Mouse (Mus musculus): ENCODE measurements around the gene Pds5a.

- TF ChIP-seq GABPA (IDR thresholded peaks at IDR 0.05; ENCODE audit: low read depth, low read length) = no peak
- TF ChIP-seq ZMIZ1 (IDR thresholded peaks at IDR 0.05; ENCODE audit: low read depth, low read length) = no peak
- TF ChIP-seq POLR2A (IDR thresholded peaks at IDR 0.05; ENCODE audit: control insufficient read depth in 1 of 2, insufficient read depth in 1 of 2, low read depth in 1 of 2, low read length in 2 of 2, poor library complexity in 1 of 2) = no peak
- TF ChIP-seq TAL1 (IDR thresholded peaks at IDR 0.05; ENCODE audit: low read length) = no peak
- no peak for TF ChIP-seq ZNF384 (IDR thresholded peaks at IDR 0.05; ENCODE audit: low read depth, low read length)
- TF ChIP-seq CTCF (IDR thresholded peaks at IDR 0.05 in 2 of 3, conservative IDR thresholded peaks at IDR 0.05 in 1 of 3; ENCODE audit: control insufficient read depth in 1 of 3, insufficient read depth in 1 of 3, low read depth in 2 of 3, low read length in 3 of 3, poor library complexity in 1 of 3, severe bottlenecking in 1 of 3) = no peak
- no peak; the same call in 1 of the 2 replicates for TF ChIP-seq MAZ (IDR thresholded peaks at IDR 0.05; ENCODE audit: low read depth, low read length)
- TF ChIP-seq CHD2 (IDR thresholded peaks at IDR 0.05; ENCODE audit: low read length) = no peak
Measured at GRCm38 (mm10) chr5:65697486-65697835, 612 bp downstream of the Pds5a start.

Data from MEL (cell line).